8 mouse cellular contexts compared by ENCODE assay signal in genomic region chr8:123253451-123254098, GRCm38 (mm10). TPM values are rescaled to one million over a fixed set of nuclear protein-coding genes. Genes with fewer than 3 reads are reported as not detected.
DNase-seq lines count a peak whose midpoint lies in the region; ATAC-seq lines count a peak whose summit lies in the region.

No protein-coding gene starts in this region.

- ATAC-seq in intestine, embryonic 15.5 days: peak; percentile 67
- no peak; the same call in none of the 2 replicates for ATAC-seq in midbrain, embryonic 11.5 days (ENCODE audit: low FRiP score)

- peak overlapping the region; percentile 96 for H3K4me3 ChIP-seq in intestine, embryonic 15.5 days (replicated peaks)
- H3K4me3 ChIP-seq in midbrain, embryonic 11.5 days (ENCODE audit: low read depth, low read length): peak overlapping the region; percentile 97

- H3K4me2 ChIP-seq in intestine, embryonic 15.5 days (replicated peaks): peak overlapping the region; percentile 90
- peak overlapping the region; percentile 96 for H3K4me2 ChIP-seq in midbrain, embryonic 11.5 days

- no peaks in the 10 kb centered on the region for H3K27me3 ChIP-seq in intestine, embryonic 15.5 days (replicated peaks)
- no peaks in the 10 kb centered on the region for H3K27me3 ChIP-seq in midbrain, embryonic 11.5 days (ENCODE audit: control insufficient read depth, insufficient read depth, low read length)

- peaks cover 15% of the 10 kb centered on the region for H3K4me1 ChIP-seq in intestine, embryonic 15.5 days (replicated peaks)
- peaks cover 15% of the 10 kb centered on the region for H3K4me1 ChIP-seq in midbrain, embryonic 11.5 days (ENCODE audit: control insufficient read depth, insufficient read depth, low read length)

- under 1% methylated on average over 40 of the region's 40 CpGs for WGBS in intestine, embryonic 15.5 days
- under 1% methylated on average over 32 of the region's 40 CpGs for WGBS in midbrain, embryonic 11.5 days

- DNase-seq in embryo, embryonic 10 days (ENCODE audit: low spot score): peak; percentile 29
- DNase-seq in embryo, embryonic 9.5 days (ENCODE audit: extremely low spot score): no peak
- peak; percentile 28 for DNase-seq in urinary bladder, postnatal 14 days (ENCODE audit: low spot score)
- DNase-seq in urinary bladder, adult 2 months (ENCODE audit: low spot score): no peak
- DNase-seq in midbrain, embryonic 11.5 days (ENCODE audit: low spot score, missing footprints): no peak
- no peak for DNase-seq in layer of hippocampus, adult 8-10 months (ENCODE audit: low spot score in 2 of 2)
- no peak for DNase-seq in adrenal gland, postnatal 14 days

- H3K36me3 ChIP-seq in intestine, embryonic 15.5 days: peaks cover 25% of the 10 kb centered on the region
- H3K36me3 ChIP-seq in midbrain, embryonic 11.5 days (ENCODE audit: control insufficient read depth, insufficient read depth, low read length): peaks cover 19% of the 10 kb centered on the region; the same call in 1 of the 2 replicates

- H3K27ac ChIP-seq in intestine, embryonic 15.5 days: peak overlapping the region; percentile 66
- H3K27ac ChIP-seq in midbrain, embryonic 11.5 days (ENCODE audit: low read depth, low read length): peak overlapping the region; percentile 75; the same call in 1 of the 2 replicates

- H3K9me3 ChIP-seq in intestine, embryonic 15.5 days: no peaks in the 10 kb centered on the region
- no peaks in the 10 kb centered on the region for H3K9me3 ChIP-seq in midbrain, embryonic 11.5 days (ENCODE audit: control insufficient read depth, low read length)

- H3K9ac ChIP-seq in intestine, embryonic 15.5 days: peak overlapping the region; percentile 96
- H3K9ac ChIP-seq in midbrain, embryonic 11.5 days (ENCODE audit: low read length): peak overlapping the region; percentile 97

RNA-seq across cellular contexts. Expression of gene Zfp276, which starts 0.4 kb away (rescaled TPM):
- polyA plus RNA-seq in urinary bladder, adult 2 months (2012; rRNA removed): 20.6 and 21.3 TPM in 2 replicates
- 18.2 and 18.4 TPM in 2 replicates for polyA plus RNA-seq in intestine, embryonic 15.5 days (2015; fragmentation: Nextera tagmentation; extraction: Ambion mirVana)
- polyA plus RNA-seq in midbrain, embryonic 11.5 days (2014; fragmentation: Nextera tagmentation; extraction: Ambion mirVana): 15.2 and 19.0 TPM in 2 replicates
- 10 to 100 TPM; 21.0 to 27.4 (median 24.2) TPM for total RNA-seq in layer of hippocampus, adult 8-10 months (2022)
- 20.4 and 21.5 TPM in 2 replicates for total RNA-seq in adrenal gland, postnatal 14 days (2021)

RNA-seq across cellular contexts. Expression of gene Vps9d1, which starts 0.6 kb away (rescaled TPM):
- 30.2 and 36.2 TPM in 2 replicates for polyA plus RNA-seq in urinary bladder, adult 2 months (2012; rRNA removed)
- polyA plus RNA-seq in intestine, embryonic 15.5 days (2015; fragmentation: Nextera tagmentation; extraction: Ambion mirVana): 15.3 and 18.4 TPM in 2 replicates
- 23.7 and 23.8 TPM in 2 replicates for polyA plus RNA-seq in midbrain, embryonic 11.5 days (2014; fragmentation: Nextera tagmentation; extraction: Ambion mirVana)
- total RNA-seq in layer of hippocampus, adult 8-10 months (2022): 10 to 100 TPM; 52.1 to 63.9 (median 58.9) TPM
- total RNA-seq in adrenal gland, postnatal 14 days (2021): 24.0 and 29.3 TPM in 2 replicates

RNA-seq across cellular contexts. Expression of gene Spata2l, which starts 17.5 kb away (rescaled TPM):
- polyA plus RNA-seq in urinary bladder, adult 2 months (2012; rRNA removed): 4.3 and 4.8 TPM in 2 replicates
- polyA plus RNA-seq in intestine, embryonic 15.5 days (2015; fragmentation: Nextera tagmentation; extraction: Ambion mirVana): 5.4 and 5.5 TPM in 2 replicates
- polyA plus RNA-seq in midbrain, embryonic 11.5 days (2014; fragmentation: Nextera tagmentation; extraction: Ambion mirVana): 1.2 and 1.7 TPM in 2 replicates
- total RNA-seq in layer of hippocampus, adult 8-10 months (2022): 10 to 100 TPM; 55.1 to 69.3 (median 61.5) TPM
- total RNA-seq in adrenal gland, postnatal 14 days (2021): 12.2 and 18.7 TPM in 2 replicates

RNA-seq across cellular contexts. Expression of gene Cdk10, which starts 28.9 kb away (rescaled TPM):
- 70.3 and 77.0 TPM in 2 replicates for polyA plus RNA-seq in urinary bladder, adult 2 months (2012; rRNA removed)
- polyA plus RNA-seq in intestine, embryonic 15.5 days (2015; fragmentation: Nextera tagmentation; extraction: Ambion mirVana): 24.2 and 25.4 TPM in 2 replicates
- polyA plus RNA-seq in midbrain, embryonic 11.5 days (2014; fragmentation: Nextera tagmentation; extraction: Ambion mirVana): 30.9 and 34.3 TPM in 2 replicates
- 100 to 1,000 TPM in 1 of 4 experiments, 10 to 100 TPM in 3; 84.5 to 112 (median 94.1) TPM for total RNA-seq in layer of hippocampus, adult 8-10 months (2022)
- 53.1 and 57.7 TPM in 2 replicates for total RNA-seq in adrenal gland, postnatal 14 days (2021)

RNA-seq across cellular contexts. Expression of gene Spata33, which starts 40.9 kb away (rescaled TPM):
- 2.8 and 4.2 TPM in 2 replicates for polyA plus RNA-seq in urinary bladder, adult 2 months (2012; rRNA removed)
- 1.8 and 2.3 TPM in 2 replicates for polyA plus RNA-seq in intestine, embryonic 15.5 days (2015; fragmentation: Nextera tagmentation; extraction: Ambion mirVana)
- 5.9 and 6.0 TPM in 2 replicates for polyA plus RNA-seq in midbrain, embryonic 11.5 days (2014; fragmentation: Nextera tagmentation; extraction: Ambion mirVana)
- total RNA-seq in layer of hippocampus, adult 8-10 months (2022): 1 to 10 TPM; 5.5 to 9.7 (median 6.6) TPM
- total RNA-seq in adrenal gland, postnatal 14 days (2021): 2.6 and 4.9 TPM in 2 replicates

Comparison
In these comparisons a context has a peak if more than half of its experiments do, and no peak if none do; other contexts are left out.
1. DNase-seq: peak in embryo, embryonic 10 days (single experiment) and urinary bladder, postnatal 14 days (single experiment); none in embryo, embryonic 9.5 days (single experiment), urinary bladder, adult 2 months (single experiment), midbrain, embryonic 11.5 days (single experiment), layer of hippocampus, adult 8-10 months (0 of 2) and adrenal gland, postnatal 14 days (single experiment).